Mouse (Mus musculus) neural tube, embryonic 10.5 days (tissue): ENCODE measurements at regions not wholly inside any gene's neighbourhood (a gene's known extent, or its start where the extent isn't known, plus 50 kb on each side); places are given as distances from the start of the nearest gene placed in this dataset.

Experiments used
- DNase-seq: peaks from one replicate; pipeline ENCODE4 v3.0.0-alpha.2; 2017; ENCODE audit warnings: low spot score; ENCODE audit errors: extremely low spot score

DNA sequence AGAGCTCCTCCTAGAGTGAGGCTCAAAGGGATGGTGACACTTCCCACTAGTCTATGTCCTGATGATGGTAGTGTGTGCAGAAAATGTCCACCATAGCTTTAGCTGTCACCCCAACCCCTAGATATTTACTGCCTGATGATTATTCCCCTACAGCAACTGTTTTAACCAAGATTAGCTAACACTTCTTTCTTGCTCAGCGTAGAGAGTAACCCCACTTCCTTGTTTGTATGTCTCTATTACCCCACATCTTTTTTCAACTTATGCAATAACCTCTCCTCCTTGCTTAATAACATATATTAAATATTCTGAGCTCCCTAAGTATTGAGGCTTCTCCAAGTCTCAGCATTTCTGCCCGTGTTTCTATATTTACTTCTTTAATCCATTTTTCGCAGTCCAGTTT is 404.2 kb upstream of the Cntn3 start:
- no peak for DNase-seq

GRCm38 (mm10) chr6:103023326-103023725 is 450.4 kb upstream of the Cntn3 start:
- DNase-seq, result no peak

DNA sequence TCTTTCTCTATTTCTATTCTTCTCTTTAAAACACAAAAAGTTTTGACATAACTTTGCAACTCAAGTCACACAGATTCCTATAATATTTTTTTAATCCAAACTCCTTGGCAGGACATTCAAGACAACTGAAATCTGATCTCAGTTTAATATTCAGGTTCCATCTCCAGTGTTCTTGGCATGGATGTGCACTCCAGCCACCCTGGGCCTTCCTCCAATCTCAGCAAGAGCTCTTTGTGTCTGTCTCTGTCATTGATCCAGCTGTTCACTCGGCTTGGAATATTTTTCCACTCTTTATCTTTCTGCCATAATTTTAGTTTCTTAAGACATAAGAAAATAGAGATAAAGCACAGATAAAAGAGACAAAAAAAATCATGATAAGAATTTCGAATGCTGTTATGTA is 451.1 kb upstream of the Cntn3 start:
- no peak for DNase-seq

GRCm38 (mm10) chr6:103028150-103028549 is 455.2 kb upstream of the Cntn3 start:
- DNase-seq, result no peak

DNA sequence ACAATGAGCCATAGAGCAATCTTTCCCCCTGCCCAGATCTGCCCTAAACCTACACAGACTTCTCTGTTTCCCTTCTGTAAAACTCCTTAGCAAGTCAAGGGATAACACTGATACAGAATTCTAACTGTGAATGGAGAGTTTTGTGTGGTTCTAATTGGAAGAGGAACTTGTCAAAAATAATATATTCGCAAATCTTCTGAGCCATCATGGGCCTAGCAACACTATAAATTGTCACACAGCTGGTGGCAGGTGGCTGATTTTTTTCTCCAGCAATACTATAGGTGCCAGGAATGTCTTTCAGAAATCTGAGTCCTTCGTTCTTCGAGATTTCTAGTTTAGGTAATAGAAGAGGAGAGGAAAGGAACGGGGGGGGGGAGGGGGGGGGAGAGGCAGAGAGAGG is 460.5 kb upstream of the Cntn3 start:
- no peak for DNase-seq

- no peak for DNase-seq
These were observed 461.0 kb upstream of the Cntn3 start for GRCm38 (mm10) chr6:103033919-103034318.

DNA sequence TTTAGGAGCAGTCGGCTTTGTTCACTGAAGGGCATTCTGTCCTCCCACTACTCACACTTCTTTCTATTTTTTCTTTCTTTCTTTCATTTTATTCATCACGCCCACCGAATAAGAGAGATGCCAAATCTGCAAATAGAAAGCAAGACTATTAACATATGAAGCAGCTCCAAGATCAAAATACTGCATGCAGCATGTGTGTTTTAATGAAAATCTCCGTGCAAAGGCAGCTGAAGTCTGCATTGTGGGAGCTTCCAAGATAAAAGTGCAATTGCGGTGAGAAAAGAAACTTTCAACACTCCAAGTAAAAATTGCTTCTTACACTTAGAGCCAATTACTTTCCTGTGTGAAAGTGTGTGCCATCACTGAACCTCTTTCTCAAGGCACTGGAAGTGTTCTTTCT is 449.8 kb upstream of the Chl1 start:
- DNase-seq, result no peak

DNA sequence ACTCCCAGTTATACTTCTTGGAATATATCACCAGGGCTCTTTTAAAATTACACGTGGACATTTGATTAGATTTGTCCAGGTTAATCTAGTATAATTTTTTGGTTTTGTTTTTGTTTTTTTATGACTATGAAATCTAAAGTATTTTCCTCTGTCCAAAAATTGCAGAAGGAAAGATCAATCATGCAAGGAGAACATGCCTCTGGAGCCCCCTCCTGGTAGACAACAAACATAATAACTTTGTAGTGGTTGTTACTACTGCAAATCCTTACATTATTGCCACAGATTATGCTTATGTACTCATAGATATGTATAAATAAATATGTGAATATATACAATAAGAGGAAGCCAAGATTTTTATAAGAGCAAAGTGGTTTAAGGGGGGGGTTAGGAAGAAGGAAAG is 404.2 kb upstream of the Chl1 start:
- DNase-seq, result no peak

DNA sequence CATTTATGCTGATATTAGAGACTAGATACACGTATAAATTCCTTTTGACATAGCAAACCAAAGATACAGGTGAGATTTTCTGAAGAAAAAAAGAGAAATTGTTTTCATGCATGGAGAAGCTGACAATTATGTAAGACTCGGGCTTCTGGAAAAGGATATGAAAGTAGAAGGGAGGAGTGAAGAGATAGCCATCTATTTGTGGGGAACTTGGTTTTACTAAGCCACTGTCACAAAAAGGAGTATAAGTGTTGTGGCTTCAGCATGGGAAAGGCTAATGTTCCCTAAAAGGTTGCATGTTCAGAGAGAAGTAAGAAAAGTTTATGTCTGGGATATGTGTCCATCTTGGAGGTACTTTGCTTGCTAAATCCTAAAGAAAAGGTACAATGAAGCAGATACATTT is 390.8 kb upstream of the Chl1 start:
- DNase-seq, result no peak

DNA sequence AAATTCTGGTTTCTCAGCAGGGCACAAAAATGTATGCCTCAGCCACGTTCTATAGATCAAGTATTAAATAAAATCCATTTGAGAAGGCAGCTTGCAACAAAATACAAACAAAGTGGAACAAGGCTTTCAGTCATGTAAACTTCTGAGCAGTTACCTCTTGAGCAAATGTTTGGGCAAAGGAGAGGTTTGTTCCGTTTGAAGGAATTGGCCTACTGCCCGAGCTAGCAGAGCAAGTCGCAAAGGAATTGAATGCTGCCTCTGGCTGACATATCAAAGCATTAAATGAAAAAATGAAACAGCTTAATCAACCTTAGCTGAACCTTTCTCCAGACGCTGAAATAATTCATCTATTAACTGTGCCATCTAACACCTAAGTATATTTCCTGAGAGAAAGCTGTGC is 369.5 kb upstream of the Chl1 start:
- DNase-seq, result no peak

- no peak for DNase-seq
These were observed 332.5 kb upstream of the Chl1 start for GRCm38 (mm10) chr6:103177851-103178250.

- DNase-seq, result no peak
These were observed 327.0 kb upstream of the Chl1 start for GRCm38 (mm10) chr6:103183355-103183754.

- no peak for DNase-seq
These were observed 313.5 kb upstream of the Chl1 start for GRCm38 (mm10) chr6:103196838-103197237.

GRCm38 (mm10) chr6:103201605-103202004 is 308.8 kb upstream of the Chl1 start:
- DNase-seq, result no peak

- no peak for DNase-seq
These were observed 301.2 kb upstream of the Chl1 start for GRCm38 (mm10) chr6:103209202-103209601.

DNA sequence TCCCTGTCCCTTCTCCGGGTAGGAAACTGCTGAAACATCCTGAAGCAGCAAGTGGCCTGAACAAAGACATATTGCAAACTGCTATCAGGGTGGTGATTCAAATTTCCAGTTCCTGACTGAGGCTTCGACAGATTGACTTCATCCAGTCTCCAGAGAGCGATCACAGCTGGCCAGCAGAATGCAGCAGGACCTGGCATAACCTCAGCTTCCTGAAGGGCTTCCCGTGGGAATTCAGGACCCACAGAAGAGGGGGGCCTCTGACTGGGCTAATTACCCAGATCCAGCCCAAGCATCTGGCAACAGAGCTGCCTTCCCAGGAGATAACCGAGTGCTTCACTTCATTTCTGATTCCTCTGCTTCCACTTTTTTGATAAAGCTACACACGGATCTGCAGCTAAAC is 297.2 kb upstream of the Chl1 start:
- DNase-seq, result peak; percentile 23

DNA sequence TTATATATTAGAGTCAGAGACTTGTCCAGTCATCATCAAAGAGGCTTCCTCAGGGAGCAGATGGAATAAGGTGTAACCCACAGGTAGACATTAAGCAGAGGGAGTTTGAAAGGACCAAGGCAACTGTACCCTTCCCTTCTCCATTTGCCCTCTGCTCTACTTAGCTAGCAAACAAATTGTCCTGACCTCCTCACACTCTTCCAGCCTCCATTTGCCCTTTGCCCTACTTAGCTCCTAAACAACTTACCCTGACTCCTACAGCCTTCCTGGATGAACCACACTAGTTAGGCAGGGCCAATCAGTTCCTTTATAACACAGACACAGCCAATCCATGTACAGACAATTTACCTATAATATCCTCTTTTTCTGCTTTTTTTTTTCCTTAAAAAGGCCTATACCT is 273.5 kb upstream of the Chl1 start:
- no peak for DNase-seq

DNA sequence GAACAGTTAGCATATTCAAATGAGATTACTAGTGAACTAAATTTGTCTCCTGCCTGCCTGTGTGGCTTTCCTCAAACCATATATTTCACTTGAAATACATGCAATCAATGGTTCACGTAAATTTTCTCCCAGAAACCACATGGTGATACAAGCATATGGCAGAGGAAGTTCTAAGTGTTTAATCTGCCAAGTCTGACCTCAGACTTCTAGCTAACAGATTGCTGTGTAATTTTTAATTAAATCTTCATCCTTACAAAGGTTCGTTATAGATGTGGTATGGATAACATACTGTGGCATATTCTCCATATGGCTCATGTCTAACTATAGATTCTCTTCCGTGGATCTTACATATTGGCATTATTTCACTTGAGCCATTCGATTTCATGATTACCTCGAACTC is 241.4 kb upstream of the Chl1 start:
- DNase-seq, result no peak

DNA sequence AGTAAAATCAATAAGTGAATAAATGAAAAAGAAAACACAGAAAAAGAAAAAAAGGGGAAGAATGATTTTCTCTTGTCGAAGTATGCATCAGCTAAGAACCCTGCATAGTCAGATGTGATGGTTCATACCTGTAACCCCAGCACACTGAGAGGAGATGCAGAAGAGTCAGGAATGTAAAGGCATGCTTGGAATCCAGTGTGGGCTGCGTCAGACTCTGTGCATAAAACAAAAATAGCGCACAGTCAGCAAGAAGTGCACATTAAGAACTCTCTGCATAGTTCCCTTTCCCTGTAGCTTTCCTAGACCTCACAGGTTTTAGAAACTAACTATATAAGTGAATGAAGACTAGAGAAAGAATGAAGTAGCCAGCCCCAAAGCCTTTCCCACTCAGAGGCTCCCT is 238.2 kb upstream of the Chl1 start:
- DNase-seq, result no peak

DNA sequence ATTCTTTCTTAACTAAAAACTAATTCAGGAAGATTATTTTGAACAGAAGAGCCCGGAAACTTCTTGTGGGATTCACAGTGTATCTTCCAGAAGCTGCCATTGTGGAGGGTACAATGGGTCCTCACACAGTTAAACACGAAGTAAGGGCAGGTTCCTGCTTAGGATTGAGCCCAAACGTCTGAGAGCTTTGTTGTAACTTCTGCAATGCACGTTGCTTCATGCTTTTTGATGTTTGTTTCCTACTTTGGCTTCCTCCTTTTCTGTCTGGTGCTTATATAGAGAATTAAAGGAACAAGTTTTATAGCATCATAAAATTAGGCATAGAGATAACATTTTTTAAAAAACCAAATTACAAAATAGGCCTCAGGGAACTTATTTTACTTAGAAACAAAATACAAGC is 235.3 kb upstream of the Chl1 start:
- no peak for DNase-seq

GRCm38 (mm10) chr6:103275476-103275875 is 234.9 kb upstream of the Chl1 start:
- no peak for DNase-seq

DNA sequence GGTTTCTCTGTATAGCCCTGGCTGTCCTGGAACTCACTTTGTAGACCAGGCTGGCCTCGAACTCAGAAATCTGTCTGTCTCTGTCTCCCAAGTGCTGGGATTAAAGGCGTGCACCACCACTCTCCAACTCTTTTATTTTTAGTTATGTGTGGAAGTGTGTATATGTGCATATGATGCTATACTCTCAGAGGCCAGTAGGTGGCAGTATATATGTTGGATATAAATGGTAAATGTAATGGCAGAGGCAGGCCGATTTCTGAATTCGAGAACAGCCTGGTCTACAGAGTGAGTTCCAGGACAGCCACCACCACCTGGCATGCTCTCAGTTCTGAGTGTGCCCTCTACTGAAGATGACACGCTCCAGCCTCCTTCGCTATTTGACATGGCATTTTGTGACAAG is 214.4 kb upstream of the Chl1 start:
- DNase-seq, result no peak

DNA sequence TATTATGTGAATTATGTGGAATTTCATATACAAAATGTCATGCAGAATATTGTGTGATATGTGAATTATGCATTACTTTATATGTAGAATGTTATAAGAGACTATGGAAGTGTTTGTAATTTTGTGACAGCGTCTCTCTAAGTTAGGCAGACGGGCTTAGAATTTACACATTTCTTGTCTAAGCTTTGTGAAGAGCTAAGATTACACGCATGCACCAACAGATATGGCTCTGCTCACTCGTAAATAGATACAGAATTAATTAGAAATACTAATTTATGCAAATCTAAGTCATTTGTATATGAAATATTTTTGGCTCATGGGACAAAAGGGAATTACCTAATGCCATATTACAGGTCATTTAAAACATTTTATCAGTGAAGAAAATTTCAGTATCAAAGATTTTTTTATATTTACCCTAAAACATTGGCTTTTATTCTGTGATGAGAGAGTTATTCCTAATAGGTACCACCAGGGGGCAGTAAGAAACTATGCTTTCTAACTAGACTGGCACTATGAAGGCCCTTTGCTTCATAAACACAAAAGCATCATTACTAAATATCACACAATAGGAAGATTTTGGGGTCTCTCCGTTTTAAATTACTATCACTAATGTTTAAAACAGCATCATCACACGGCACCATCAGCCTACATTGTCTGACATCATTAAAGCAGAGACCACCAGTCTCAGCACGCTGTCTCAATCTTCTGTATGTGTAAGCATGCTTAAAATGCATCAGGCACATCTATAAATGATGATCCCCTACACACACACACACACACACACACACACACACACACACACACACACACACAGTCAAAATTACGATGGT is 203.8 kb upstream of the Chl1 start:
- no peak for DNase-seq

GRCm38 (mm10) chr6:103307250-103307580 is 203.2 kb upstream of the Chl1 start:
- no peak for DNase-seq
